Mouse (Mus musculus) splenic B cell, adult 2 months (primary cell): ENCODE data around the gene Ocln.
"Not testable (repeated sequence)": the region's sequence is repeated elsewhere in the genome, so short reads cannot be mapped to it uniquely, and the experiment has no call there.

Source experiments
- DNase-seq: peaks from one replicate; pipeline ENCODE4 v3.0.0-alpha.2; 2011; ENCODE audit warnings: low read depth, low spot score
- H3K27me3 ChIP-seq: 2 replicates; pipeline ENCODE4 v1.6.1; 2012; ENCODE audit warnings: mild to moderate bottlenecking, low read length, moderate library complexity, mixed read lengths; ENCODE audit not compliant: control insufficient read depth, poor library complexity, insufficient read depth, severe bottlenecking
- H3K36me3 ChIP-seq: 2 replicates; pipeline ENCODE4 v1.6.1; 2012; ENCODE audit warnings: mild to moderate bottlenecking, low read length, moderate library complexity, mixed read lengths; ENCODE audit not compliant: control insufficient read depth, poor library complexity, insufficient read depth, severe bottlenecking

Ocln gene

GRCm38 (mm10) chr13:100490424-100490823 is 62.1 kb downstream of the Ocln start:
- H3K27me3 ChIP-seq = no peaks in the 10 kb centered on the region
- no peak for DNase-seq
- peaks cover 4% of the 10 kb centered on the region for H3K36me3 ChIP-seq

GRCm38 (mm10) chr13:100483610-100484009 is 68.9 kb downstream of the Ocln start:
- DNase-seq = no peak
- H3K36me3 ChIP-seq = peaks cover 12% of the 10 kb centered on the region
- H3K27me3 ChIP-seq = no peaks in the 10 kb centered on the region

- no peak for DNase-seq
- Histone ChIP-seq H3K27me3 (no peaks in the 10 kb centered on the region), H3K36me3 (peaks cover 5% of the 10 kb centered on the region)
Observed at GRCm38 (mm10) chr13:100463527-100464222, 88.8 kb downstream of the Ocln start.

GRCm38 (mm10) chr13:100461336-100461735 is 91.2 kb downstream of the Ocln start:
- DNase-seq = no peak
- peaks cover 5% of the 10 kb centered on the region for H3K36me3 ChIP-seq
- no peaks in the 10 kb centered on the region for H3K27me3 ChIP-seq

GRCm38 (mm10) chr13:100452415-100453127 is 99.9 kb downstream of the Ocln start, which contains the start of gene Naip1:
TSS of gene Naip1 (minus strand) at chr13:100452869.
- not testable (repeated sequence) for DNase-seq, H3K27me3 ChIP-seq, H3K36me3 ChIP-seq

GRCm38 (mm10) chr13:100449495-100449894 is 103.0 kb downstream of the Ocln start:
- peak; percentile 27 for DNase-seq
- no peaks in the 10 kb centered on the region for H3K27me3 ChIP-seq
- H3K36me3 ChIP-seq = no peaks in the 10 kb centered on the region
